Mouse (Mus musculus): ENCODE measurements around the gene Clec4g. TPM values are rescaled to one million over a fixed set of nuclear protein-coding genes. Genes with fewer than 3 reads are reported as not detected.
A peak's percentile ranks its signal among the peaks of the same experiment; 100 is the strongest.

Gene Clec4g
- total RNA-seq, 2 experiments from 2014 or later, result 0.67 to 0.89 TPM

- DNase-seq, result no peak
- intact Hi-C loops (cut with DNase I), result no loop called here
These were observed 38.0 kb downstream of the Clec4g start for GRCm38 (mm10) chr8:3682435-3682834.

GRCm38 (mm10) chr8:3679656-3680055, 40.8 kb downstream of the Clec4g start:
- DNase-seq, result no peak
- intact Hi-C loops (cut with DNase I), result loop anchor here (10.0 kb wide), 1 partner anchor 325 kb away; the partner anchor contains the start of gene A430078G23Rik

GRCm38 (mm10) chr8:3679236-3679635, 41.2 kb downstream of the Clec4g start:
- no peak for DNase-seq
- intact Hi-C loops (cut with DNase I), result loop anchor here (10.0 kb wide), 1 partner anchor 324 kb away; the partner anchor contains the start of gene A430078G23Rik

- no peak for DNase-seq
- intact Hi-C loops (cut with DNase I), result loop anchor here (10.0 kb wide), 1 partner anchor 324 kb away; the partner anchor contains the start of gene A430078G23Rik
These were observed 41.6 kb downstream of the Clec4g start for GRCm38 (mm10) chr8:3678831-3679230.

GRCm38 (mm10) chr8:3676993-3677579, 43.4 kb downstream of the Clec4g start:
- DNase-seq, result peak in 1 of 2 experiments; percentile 14
- intact Hi-C loops (cut with DNase I), result loop anchor here (2.0 to 10.0 kb wide), 2 partner anchors 56 to 322 kb away; partner anchors contain the start of genes A430078G23Rik, Pet100 and Xab2

GRCm38 (mm10) chr8:3676131-3676992, 44.1 kb downstream of the Clec4g start, which contains the start of gene Trappc5:
TSS of gene Trappc5 (plus strand) at chr8:3676299.
- intact Hi-C loops (cut with DNase I), result loop anchor here (2.0 to 10.0 kb wide), 2 partner anchors 56 to 322 kb away; partner anchors contain the start of genes A430078G23Rik, Pet100 and Xab2
- DNase-seq, result peak; percentile 95

- no peak for DNase-seq
- intact Hi-C loops (cut with DNase I), result loop anchor here (5.0 to 10.0 kb wide), 2 partner anchors 212 to 320 kb away; partner anchors contain the start of gene A430078G23Rik
These were observed 45.8 kb downstream of the Clec4g start for GRCm38 (mm10) chr8:3674671-3675070.

- intact Hi-C loops (cut with DNase I), result loop anchor here (1.0 to 10.0 kb wide), 4 partner anchors 43 to 317 kb away; partner anchors contain the start of gene A430078G23Rik
- DNase-seq, result peak; percentile 80 to 86
These were observed 48.4 kb downstream of the Clec4g start, which contains the start of gene Fcor for GRCm38 (mm10) chr8:3671980-3672491. TSS of gene Fcor (minus strand) at chr8:3672362.

GRCm38 (mm10) chr8:3670388-3670787, 50.1 kb downstream of the Clec4g start:
- DNase-seq, result no peak
- intact Hi-C loops (cut with DNase I), result loop anchor here (5.0 to 10.0 kb wide), 2 partner anchors 208 to 316 kb away; partner anchors contain the start of gene A430078G23Rik

- no peak for DNase-seq
- intact Hi-C loops (cut with DNase I), result no loop called here
These were observed 54.9 kb downstream of the Clec4g start, which contains the start of gene Mcemp1 for GRCm38 (mm10) chr8:3665507-3665906. TSS of gene Mcemp1 (plus strand) at chr8:3665754.

- intact Hi-C loops (cut with DNase I), result no loop called here
- no peak for DNase-seq
These were observed 56.0 kb downstream of the Clec4g start for GRCm38 (mm10) chr8:3664405-3664804.

GRCm38 (mm10) chr8:3660889-3661288, 59.6 kb downstream of the Clec4g start:
- intact Hi-C loops (cut with DNase I), result no loop called here

More at GRCm38 (mm10) chr8:3660889-3661288, 59.6 kb downstream of the Clec4g start:
- DNase-seq, result no peak

Other genes starting within 250 kb of the Clec4g start
- under 1 TPM in 1 of 2 experiments, not detected in 1; 0.17 TPM for gene Tex45, start 249.8 kb downstream of the Clec4g start, total RNA-seq (2021)
- 10 to 100 TPM; 25.7 to 27.2 TPM for gene Zfp358, start 227.5 kb downstream of the Clec4g start, total RNA-seq (2021)
- gene Mcoln1, start 220.2 kb downstream of the Clec4g start, total RNA-seq (2021), result 10 to 100 TPM; 27.1 to 28.3 TPM
- 10 to 100 TPM; 12.9 to 13.8 TPM for gene Pnpla6, start 205.3 kb downstream of the Clec4g start, total RNA-seq (2021)
- under 1 TPM; 0.30 to 0.91 TPM for gene C330021F23Rik, start 152.7 kb downstream of the Clec4g start, total RNA-seq (2021)
- gene Camsap3, start 133.4 kb downstream of the Clec4g start, total RNA-seq (2021), result 1 to 10 TPM; 1.1 to 1.9 TPM
- gene Xab2, start 99.3 kb downstream of the Clec4g start, total RNA-seq (2021), result 10 to 100 TPM; 18.8 to 21.5 TPM
- 10 to 100 TPM; 69.8 to 76.2 TPM for gene Pet100, start 99.1 kb downstream of the Clec4g start, total RNA-seq (2021)
- not detected for gene Pcp2, start 95.1 kb downstream of the Clec4g start, total RNA-seq (2021)
- 10 to 100 TPM; 13.9 to 14.0 TPM for gene Stxbp2, start 89.7 kb downstream of the Clec4g start, total RNA-seq (2021)
- gene Retn, start 64.9 kb downstream of the Clec4g start, total RNA-seq (2021), result under 1 TPM; 0.31 to 0.40 TPM
- under 1 TPM; 0.17 to 0.40 TPM for gene Mcemp1, start 54.9 kb downstream of the Clec4g start, total RNA-seq (2021)
- gene Fcor, start 48.3 kb downstream of the Clec4g start, total RNA-seq (2021), result 1 to 10 TPM; 1.3 to 1.6 TPM
- 10 to 100 TPM; 19.4 to 20.2 TPM for gene Trappc5, start 44.4 kb downstream of the Clec4g start, total RNA-seq (2021)
- under 1 TPM; 0.24 to 0.50 TPM for gene Fcer2a, start 26.5 kb downstream of the Clec4g start, total RNA-seq (2021)
- not detected for gene Cd209a, start 28.3 kb upstream of the Clec4g start, total RNA-seq (2021)
- gene Cd209e, start 133.7 kb upstream of the Clec4g start, total RNA-seq (2021), result not detected
- not detected for gene Cd209d, start 157.9 kb upstream of the Clec4g start, total RNA-seq (2021)
- not detected for gene Cd209b, start 206.2 kb upstream of the Clec4g start, total RNA-seq (2021)
- gene Cd209c, start 234.1 kb upstream of the Clec4g start, total RNA-seq (2021), result not detected